Mouse (Mus musculus) macrophage (primary cell): ENCODE measurements at regions not wholly inside any gene's neighbourhood (a gene's known extent, or its start where the extent isn't known, plus 50 kb on each side); places are given as distances from the start of the nearest gene placed in this dataset.
A peak's percentile ranks its signal among the peaks of the same experiment; 100 is the strongest.

ENCODE experiments used
- H3K27ac ChIP-seq: fragments of 350-480 bp; formaldehyde crosslinking; 2 replicates; pipeline ENCODE4 v1.9.0; 2021
- H3K36me3 ChIP-seq: fragments of 350-480 bp; formaldehyde crosslinking; 2 replicates; pipeline ENCODE4 v1.9.0; 2021; ENCODE audit errors: inconsistent target
- H3K4me3 ChIP-seq: fragments of 350-480 bp; formaldehyde crosslinking; 2 replicates; pipeline ENCODE4 v1.9.0; 2021; ENCODE audit errors: inconsistent target
- H3K79me2 ChIP-seq: fragments of 350-480 bp; formaldehyde crosslinking; 2 replicates; pipeline ENCODE4 v1.9.0; 2021; ENCODE audit errors: inconsistent target
- WGBS: methylation state at CpG from one replicate; pipeline ENCODE4 v1.1.7; 2026; ENCODE audit warnings: inconsistent platforms; ENCODE audit not compliant: missing documents; 5-methylcytosine and 5-hydroxymethylcytosine counted together

DNA sequence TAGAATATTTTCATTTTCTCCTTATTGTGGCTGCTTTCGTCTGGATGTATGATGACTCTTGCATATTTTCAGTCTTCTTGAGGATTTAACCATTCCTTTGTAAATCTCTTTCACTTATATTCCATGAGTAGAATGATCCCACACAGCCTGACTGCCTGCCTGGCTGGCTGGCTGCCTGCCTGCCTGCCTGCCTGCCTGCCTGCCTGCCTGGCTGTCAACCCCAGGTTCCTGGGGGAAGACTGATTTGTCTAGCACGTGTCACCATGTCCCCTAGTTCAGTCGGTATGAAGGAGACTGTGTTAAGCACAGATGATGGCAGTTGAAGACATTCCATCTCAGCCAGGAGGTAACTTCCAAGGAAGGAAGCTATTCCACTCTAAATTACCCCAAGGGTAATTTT, 370.8 kb downstream of the Nkx6-1 start:
- 51% methylated on average over 2 of the region's 3 CpGs for WGBS
- no peaks in the 10 kb centered on the region for H3K79me2 ChIP-seq
- no peak overlapping the region for H3K27ac ChIP-seq
- no peaks in the 10 kb centered on the region for H3K36me3 ChIP-seq
- H3K4me3 ChIP-seq = no peak overlapping the region

DNA sequence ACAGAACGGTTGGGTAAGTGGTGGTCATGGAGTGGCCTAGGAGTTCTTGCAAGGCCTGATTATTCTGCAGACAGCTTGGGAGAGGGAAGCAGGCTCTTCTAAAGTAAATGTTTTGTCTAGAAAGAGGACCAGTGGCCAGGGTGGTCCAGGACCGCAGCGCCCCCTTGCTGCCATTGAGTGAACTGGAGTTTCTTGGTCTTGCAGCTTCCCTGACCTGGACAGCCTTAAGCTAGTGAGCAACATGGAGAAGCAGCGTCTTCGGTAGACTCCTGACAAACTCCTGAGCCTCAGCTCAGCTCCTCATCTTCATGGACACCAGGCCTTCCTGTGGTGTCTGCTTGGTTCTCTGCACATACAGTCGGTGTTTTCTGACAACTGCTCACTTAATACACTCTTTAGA, 376.4 kb downstream of the Nkx6-1 start:
- Histone ChIP-seq H3K36me3 (no peaks in the 10 kb centered on the region), H3K27ac (no peak overlapping the region), H3K79me2 (no peaks in the 10 kb centered on the region), H3K4me3 (no peak overlapping the region)
- 55% methylated on average over 6 of the region's 6 CpGs for WGBS

DNA sequence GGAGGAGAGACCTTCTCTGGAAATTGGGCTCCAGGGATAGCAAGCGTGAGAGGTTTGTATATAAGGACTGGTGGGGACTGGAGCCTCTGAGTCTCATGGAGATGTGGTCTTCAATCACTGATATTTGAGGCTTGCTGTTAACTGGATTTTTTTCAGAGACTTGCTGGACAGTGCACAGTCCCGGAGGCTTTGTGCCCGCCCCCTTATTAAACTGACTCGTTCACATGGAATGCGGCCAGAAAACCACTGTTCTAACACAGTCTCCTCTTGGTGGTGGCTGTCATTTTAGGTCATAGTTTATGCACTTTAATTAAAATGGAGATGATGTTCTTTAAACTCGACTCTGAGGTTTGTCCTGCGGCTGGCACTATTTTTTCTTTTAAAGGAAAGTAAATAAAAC, 378.9 kb downstream of the Nkx6-1 start:
- WGBS = 66% methylated on average over 6 of the region's 7 CpGs
- H3K79me2 ChIP-seq = no peaks in the 10 kb centered on the region
- H3K27ac ChIP-seq = no peak overlapping the region
- no peak overlapping the region for H3K4me3 ChIP-seq
- H3K36me3 ChIP-seq = no peaks in the 10 kb centered on the region

DNA sequence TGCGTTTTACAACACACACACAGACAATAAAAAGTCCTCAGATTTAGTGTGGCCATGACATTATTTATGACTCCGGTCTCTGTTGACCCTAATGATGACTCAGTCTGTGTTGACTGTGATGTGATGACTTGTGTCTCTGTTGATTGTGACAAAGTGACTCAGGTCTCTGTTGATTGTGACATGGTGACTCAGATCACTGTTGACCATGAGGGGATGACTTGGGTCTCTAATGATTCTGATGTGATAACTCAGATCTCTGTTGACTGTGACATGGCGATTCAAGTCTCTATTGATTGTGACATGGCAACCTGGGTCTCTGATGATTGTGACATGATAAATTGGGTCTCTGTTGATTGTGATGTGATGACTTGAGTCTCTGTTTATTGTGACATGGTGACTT, 405.0 kb downstream of the Gpat3 start:
- no peak overlapping the region for H3K4me3 ChIP-seq
- no peaks in the 10 kb centered on the region for H3K79me2 ChIP-seq
- WGBS = 91% methylated on average over 3 of the region's 3 CpGs

DNA sequence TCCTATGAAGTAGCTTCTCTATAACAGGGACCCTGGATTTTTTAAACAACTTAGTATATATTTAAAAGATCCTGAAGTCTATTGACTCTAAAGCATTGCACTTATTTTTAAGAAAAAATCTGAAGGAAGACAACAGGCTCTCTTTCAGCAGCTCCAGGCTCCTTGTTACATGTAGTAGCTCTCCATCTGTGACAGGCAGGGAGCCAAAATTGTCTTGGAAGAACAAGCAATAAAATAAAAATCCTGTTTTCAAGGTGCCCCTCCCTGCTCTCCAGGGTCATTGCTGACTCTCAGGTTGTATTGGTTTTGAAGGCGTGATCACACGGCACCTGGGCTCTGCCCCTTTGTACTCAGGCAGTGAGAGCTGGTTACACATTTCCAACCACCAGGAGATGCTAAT, 397.1 kb downstream of the Gpat3 start:
- WGBS = 97% methylated on average over 2 of the region's 2 CpGs
- no peaks in the 10 kb centered on the region for H3K79me2 ChIP-seq
- H3K4me3 ChIP-seq = no peak overlapping the region
- H3K27ac ChIP-seq = no peak overlapping the region
- H3K36me3 ChIP-seq = no peaks in the 10 kb centered on the region

More for the DNA sequence above, 405.0 kb downstream of the Gpat3 start:
- no peak overlapping the region for H3K27ac ChIP-seq
- no peaks in the 10 kb centered on the region for H3K36me3 ChIP-seq

DNA sequence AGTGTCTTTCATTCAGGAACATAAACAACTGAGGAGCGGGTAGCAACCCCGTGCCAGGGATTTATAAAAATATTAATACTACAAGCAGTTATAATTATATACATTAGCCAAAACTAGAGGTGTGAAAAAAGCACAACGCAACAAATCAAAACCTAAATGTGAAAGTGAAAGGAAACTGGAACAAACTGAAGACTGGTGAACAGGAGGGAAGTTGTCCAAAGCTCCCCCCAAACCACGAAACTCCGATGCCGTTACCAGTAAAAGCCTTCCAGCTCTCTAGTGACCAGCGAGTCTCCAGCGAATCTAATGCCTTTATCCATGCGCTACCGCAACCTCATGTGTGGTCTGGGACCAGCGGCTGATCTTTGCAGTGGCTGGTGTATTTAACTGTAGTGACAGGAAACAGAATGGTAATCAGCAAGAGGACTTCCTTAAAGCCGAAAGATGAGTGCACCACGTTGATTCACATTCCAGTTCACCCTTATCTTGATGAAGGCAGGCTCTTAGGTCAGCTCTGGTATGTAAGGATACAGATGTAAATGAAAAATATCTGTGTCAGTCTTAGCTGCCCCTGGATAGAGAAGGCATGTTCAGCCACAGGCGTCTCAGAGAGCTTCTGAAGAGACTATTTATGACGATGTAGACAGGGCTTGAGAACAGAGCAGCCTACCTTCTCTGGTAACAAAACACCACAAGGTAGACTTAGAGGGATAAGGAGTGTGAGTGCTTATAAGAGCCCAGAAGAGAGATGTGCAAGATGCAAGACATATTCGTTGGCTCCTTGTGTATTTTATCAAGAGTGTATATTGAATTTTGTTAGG, 394.0 kb downstream of the Gpat3 start:
- peak overlapping the region; percentile 53 for H3K4me3 ChIP-seq
- no peak overlapping the region for H3K27ac ChIP-seq
- WGBS = 13% methylated on average over 16 of the region's 16 CpGs
- H3K79me2 ChIP-seq = no peaks in the 10 kb centered on the region
- H3K36me3 ChIP-seq = no peaks in the 10 kb centered on the region

DNA sequence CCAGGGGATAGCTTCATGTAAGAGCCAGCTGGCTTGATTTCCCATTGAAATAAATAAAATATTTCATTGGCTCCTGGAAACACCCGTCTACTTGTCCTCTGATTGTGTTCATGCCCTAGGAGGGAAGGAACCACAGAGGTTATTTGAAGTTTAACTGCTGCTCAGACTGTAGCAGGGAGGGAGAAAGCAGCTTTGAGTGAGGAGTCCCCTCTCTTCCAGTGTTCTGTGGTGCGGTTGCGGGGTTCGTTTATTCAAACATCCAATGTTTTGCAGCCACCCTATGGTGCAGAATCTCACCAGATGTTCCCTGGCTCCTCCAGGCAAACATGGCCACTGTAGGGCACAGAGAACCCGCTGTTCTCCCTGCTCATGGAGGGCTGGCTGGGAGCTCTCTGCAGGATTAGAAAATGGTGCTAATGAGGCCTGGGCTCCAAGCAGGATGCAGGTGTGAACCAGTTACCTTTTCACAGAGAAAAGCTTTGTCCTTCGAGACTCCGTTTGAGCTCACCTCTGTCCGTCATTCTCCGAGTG, 390.7 kb downstream of the Gpat3 start:
- 90% methylated on average over 9 of the region's 9 CpGs for WGBS

DNA sequence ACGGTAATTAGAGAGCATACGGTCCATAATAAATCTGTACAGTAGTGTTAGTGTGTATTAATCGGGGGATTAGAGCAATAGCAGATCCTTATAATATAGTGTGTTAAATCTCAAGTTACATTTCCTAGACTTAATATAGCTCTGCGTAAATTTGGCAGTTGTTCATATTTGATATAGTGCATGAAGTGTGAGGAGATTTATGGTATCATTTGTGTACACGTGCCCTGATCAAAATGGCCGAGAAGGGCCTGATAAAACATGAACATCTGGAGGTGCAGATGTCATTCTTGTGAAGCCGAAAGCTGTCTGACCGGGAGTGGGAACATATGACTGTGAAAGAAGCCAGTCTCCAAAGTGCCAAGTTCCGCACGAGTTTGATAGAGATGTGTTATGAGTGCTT, 376.9 kb downstream of the Gpat3 start:
- H3K36me3 ChIP-seq = no peaks in the 10 kb centered on the region
- no peak overlapping the region for H3K27ac ChIP-seq
- H3K4me3 ChIP-seq = no peak overlapping the region
- 96% methylated on average over 10 of the region's 10 CpGs for WGBS
- no peaks in the 10 kb centered on the region for H3K79me2 ChIP-seq

More for the DNA sequence above, 390.7 kb downstream of the Gpat3 start:
- no peaks in the 10 kb centered on the region for H3K36me3 ChIP-seq
- no peak overlapping the region for H3K27ac ChIP-seq
- no peaks in the 10 kb centered on the region for H3K79me2 ChIP-seq
- H3K4me3 ChIP-seq = no peak overlapping the region

DNA sequence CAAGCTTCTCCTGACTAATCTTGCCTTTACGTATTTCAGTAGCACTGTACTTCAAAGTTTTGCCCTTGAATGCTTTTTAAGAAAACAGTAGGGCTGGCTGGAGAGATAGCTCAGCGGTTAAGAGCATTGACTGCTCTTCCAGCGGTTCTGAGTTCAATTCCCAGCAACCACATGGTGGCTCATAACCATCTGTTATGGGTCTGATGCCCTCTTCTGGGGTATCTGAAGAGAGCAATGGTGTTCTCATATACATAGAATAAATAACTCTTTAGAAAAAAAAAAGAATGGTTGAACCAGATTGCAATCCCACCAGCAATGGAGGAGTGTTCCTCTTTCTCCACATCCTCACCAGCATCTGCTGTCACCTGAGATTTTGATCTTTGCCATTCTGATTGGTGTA, 372.6 kb downstream of the Gpat3 start:
- Histone ChIP-seq H3K36me3 (no peaks in the 10 kb centered on the region), H3K27ac (no peak overlapping the region), H3K79me2 (no peaks in the 10 kb centered on the region), H3K4me3 (no peak overlapping the region)
- WGBS = 86% methylated on average over 3 of the region's 3 CpGs

DNA sequence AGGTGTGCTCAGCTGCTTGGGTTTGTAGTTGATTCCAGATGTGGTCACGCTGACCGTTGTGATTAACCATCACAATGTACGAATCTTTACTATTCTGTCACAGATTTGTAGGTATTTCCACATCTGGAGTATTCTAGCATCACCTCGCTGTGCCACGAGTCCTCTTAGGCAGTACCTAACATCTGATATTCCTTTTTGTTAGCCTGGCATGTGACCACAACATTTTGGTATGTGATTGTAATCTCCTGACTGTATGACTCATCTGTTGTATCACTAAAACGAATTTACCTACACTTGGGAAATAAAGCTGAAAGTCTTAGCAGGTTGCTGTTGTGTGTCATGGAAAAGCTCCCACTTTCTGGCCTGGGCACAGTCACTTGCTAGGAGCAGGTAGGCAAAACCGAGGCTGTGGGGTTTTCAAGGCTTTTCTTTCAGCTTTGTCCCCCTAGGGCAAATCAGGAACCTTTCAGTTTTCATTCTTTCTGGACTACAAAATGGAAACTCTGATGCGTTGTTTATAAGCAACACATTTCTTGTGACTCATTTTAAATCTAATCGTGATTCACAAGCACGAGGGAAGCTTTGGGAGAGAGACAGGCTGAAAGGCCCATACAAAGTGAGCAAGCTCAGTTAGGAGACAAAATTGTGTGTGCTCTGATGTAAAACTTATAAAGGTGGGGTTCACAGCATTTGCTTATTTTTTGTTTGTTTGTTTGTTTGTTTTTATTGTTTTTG, 371.5 kb downstream of the Gpat3 start:
- 80% methylated on average over 10 of the region's 10 CpGs for WGBS
- no peaks in the 10 kb centered on the region for H3K36me3 ChIP-seq
- no peak overlapping the region for H3K27ac ChIP-seq
- H3K79me2 ChIP-seq = no peaks in the 10 kb centered on the region
- H3K4me3 ChIP-seq = no peak overlapping the region

DNA sequence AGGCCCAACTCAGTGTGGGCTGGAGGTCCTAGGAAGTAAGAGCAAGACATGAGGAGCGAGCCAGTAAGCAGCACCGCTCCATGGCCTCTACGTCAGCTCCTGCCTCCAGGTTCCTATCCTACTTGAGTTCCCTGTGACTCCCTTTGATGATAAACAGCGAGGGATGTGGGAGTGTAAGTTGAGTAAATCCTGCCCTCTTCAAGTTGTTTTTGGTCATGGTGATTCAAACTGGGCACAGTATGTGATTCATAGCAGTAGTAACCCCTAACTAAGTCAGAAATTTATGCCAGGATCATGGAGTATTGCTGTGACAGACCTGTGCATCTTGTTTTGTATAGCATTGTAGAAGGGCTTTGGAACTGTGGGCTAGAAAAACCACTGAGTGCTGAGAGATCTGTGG, 366.5 kb downstream of the Gpat3 start:
- no peak overlapping the region for H3K27ac ChIP-seq
- 86% methylated on average over 4 of the region's 4 CpGs for WGBS
- H3K4me3 ChIP-seq = no peak overlapping the region
- no peaks in the 10 kb centered on the region for H3K36me3 ChIP-seq
- no peaks in the 10 kb centered on the region for H3K79me2 ChIP-seq

DNA sequence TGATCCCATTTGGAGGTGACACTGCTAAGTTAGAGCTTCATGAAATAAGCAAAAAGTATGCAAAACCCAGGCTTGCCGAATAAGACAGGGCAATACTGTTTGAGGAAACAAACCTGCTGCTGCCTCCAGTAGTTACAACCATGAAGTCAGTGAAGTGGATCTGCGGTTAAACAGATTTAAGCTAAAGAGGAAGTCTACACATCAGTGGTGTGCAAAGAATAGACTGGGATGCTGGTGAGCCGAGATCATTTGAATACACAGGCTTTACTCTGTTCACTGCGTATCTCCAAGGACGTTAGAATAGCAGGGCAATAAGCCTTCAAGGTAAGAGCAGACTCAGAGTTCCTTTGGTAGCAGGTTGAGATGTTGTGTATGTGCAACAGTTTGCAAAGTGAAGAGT, 362.6 kb downstream of the Gpat3 start:
- Histone ChIP-seq H3K27ac (no peak overlapping the region), H3K36me3 (no peaks in the 10 kb centered on the region), H3K4me3 (no peak overlapping the region), H3K79me2 (no peaks in the 10 kb centered on the region)
- WGBS = 67% methylated on average over 5 of the region's 5 CpGs

DNA sequence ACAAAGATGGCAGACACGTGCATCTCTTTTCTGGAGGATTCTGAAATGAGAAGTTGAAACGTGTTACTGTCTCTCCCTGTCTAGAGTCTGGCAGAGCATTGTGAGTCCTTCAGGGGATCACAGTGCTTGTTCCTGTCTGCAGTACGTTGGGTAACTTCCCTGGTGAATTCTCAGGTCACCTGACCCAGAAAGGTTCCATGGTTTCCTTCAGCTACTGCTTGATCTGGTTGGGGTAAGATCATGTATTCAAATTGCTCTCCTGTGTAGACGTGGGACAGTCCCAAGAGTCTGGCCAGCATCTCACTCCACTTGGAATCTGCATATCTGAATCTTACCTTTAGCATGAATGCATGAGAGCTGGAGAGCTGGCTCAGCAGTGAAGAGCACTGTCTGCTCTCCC, 350.0 kb downstream of the Gpat3 start:
- Histone ChIP-seq H3K36me3 (no peaks in the 10 kb centered on the region), H3K79me2 (no peaks in the 10 kb centered on the region), H3K4me3 (no peak overlapping the region), H3K27ac (no peak overlapping the region)
- WGBS = 69% methylated on average over 4 of the region's 4 CpGs

DNA sequence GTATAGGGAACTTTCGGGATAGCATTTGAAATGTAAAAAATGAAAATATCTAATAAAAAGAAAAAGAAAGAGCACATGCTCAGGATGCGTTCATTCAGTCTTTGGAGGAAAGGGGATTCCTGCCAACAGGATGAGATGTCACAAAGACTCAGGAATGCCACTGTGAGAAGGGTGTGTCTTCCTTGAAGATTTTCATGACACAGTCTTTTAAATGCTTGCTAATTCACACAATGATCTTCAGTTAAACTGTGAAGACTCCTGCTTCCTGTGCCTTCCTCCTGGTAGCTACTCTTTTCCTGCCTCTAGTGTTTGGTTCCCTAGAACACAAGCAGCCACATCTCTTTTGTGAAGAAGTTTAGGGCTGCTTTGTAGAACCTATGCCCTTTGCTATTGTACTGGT, 345.5 kb downstream of the Gpat3 start:
- Histone ChIP-seq H3K27ac (no peak overlapping the region), H3K4me3 (no peak overlapping the region), H3K79me2 (no peaks in the 10 kb centered on the region), H3K36me3 (no peaks in the 10 kb centered on the region)
- 97% methylated on average over 2 of the region's 2 CpGs for WGBS

DNA sequence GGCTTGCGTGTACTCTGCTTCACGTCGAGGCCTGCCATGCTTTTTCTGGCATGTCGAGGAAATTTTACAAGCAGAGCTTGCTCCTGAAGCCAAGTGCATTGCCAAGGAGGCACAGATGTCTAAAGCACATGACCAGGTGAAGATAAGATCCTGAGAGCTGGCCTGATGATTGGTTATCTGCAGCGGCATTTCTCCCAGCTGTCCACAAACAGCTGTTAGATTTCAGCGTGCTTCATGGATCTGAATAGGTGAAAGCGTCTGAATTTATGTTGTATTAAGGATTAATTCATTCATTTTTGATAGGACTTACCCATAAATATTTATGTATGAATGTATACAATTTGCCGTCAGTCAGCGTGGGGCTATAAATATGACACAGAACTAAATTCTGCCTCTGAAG, 327.7 kb downstream of the Gpat3 start:
- H3K79me2 ChIP-seq = no peaks in the 10 kb centered on the region
- H3K36me3 ChIP-seq = no peaks in the 10 kb centered on the region
- H3K4me3 ChIP-seq = no peak overlapping the region
- 95% methylated on average over 9 of the region's 9 CpGs for WGBS
- no peak overlapping the region for H3K27ac ChIP-seq
